Mouse (Mus musculus): Measurements from ENCODE around the gene Nit2. TPM values are rescaled to one million over a fixed set of nuclear protein-coding genes. Genes with fewer than 3 reads are reported as not detected.
A peak's percentile ranks its signal among the peaks of the same experiment; 100 is the strongest.

The Nit2 gene
- total RNA-seq, 2 experiments from 2014 or later = 39.6 to 40.8 TPM

- no peak for DNase-seq (ENCODE audit: low spot score in 2 of 2)
Measured at GRCm38 (mm10) chr16:57165157-57165556, 2.0 kb downstream of the Nit2 start.

GRCm38 (mm10) chr16:57163694-57164093, 3.4 kb downstream of the Nit2 start:
- DNase-seq (ENCODE audit: low spot score in 2 of 2) = no peak

GRCm38 (mm10) chr16:57162841-57163240, 4.3 kb downstream of the Nit2 start:
- no peak for DNase-seq (ENCODE audit: low spot score in 2 of 2)

DNA sequence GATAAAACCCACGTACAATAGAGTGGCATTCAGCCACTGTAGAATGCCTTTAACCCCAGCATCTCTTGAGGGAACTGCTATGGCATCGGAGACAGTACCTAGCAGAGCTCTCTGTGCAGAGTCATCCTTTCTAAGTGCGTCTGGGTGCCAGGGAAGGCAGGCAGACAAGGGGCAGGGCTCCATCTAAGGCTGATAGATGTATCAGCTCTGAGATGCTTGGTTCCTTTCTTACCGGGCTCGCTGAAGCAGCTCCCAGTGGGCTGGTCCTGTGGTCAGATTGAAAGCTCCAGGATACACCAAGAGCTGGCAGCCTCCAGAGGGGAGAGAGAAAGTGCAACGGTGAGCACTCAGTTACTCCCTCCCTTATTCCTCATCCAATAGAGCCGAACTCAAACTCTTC, 7.3 kb downstream of the Nit2 start:
- no peak for DNase-seq (ENCODE audit: low spot score in 2 of 2)

- no peak for DNase-seq (ENCODE audit: low spot score in 2 of 2)
Measured at GRCm38 (mm10) chr16:57157728-57158127, 9.4 kb downstream of the Nit2 start.

DNA sequence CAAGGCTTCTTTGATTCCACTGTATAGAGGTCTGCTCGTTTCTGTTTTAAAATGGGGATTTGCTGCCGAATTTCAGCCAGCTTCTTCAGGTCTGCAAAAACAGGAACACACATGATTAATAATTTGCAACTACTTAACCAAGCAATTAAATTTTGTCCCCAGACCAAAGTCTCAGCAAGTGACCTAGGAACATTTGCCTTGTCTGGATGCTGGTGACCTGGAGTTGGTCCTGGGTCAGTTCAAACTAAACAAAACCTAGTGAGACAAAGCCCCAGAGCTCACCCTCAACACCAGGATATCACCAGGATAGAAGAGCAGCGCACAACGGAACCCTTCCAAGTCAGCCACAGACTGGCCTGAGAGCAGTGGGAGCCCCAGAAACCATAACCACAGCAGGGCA, 10.1 kb downstream of the Nit2 start:
- no peak for DNase-seq (ENCODE audit: low spot score in 2 of 2)

- DNase-seq (ENCODE audit: low spot score in 2 of 2) = no peak
Measured at GRCm38 (mm10) chr16:57155899-57156298, 11.2 kb downstream of the Nit2 start.

- DNase-seq (ENCODE audit: low spot score in 2 of 2) = no peak
Measured at GRCm38 (mm10) chr16:57151437-57151836, 15.7 kb downstream of the Nit2 start.

DNA sequence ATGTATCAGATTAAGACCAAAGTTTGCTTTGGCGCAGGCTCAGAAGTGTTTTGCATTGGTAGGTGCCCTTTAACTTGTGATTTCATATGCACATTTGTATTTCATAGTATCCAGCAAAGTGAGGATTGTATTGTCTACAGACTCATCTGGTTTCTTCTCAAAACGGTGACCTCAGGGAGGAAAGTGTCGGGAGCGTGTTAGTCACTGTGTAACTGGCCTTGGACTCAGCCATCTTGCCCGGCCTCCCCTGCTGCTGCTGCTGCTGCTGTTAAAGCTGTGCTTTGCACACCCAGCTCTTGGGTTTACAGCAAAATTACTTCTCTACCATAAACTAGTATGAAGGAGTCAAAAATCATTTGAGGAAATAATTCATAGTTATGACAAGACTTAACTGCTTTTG, 22.4 kb downstream of the Nit2 start:
- no peak for DNase-seq (ENCODE audit: low spot score in 2 of 2)

DNA sequence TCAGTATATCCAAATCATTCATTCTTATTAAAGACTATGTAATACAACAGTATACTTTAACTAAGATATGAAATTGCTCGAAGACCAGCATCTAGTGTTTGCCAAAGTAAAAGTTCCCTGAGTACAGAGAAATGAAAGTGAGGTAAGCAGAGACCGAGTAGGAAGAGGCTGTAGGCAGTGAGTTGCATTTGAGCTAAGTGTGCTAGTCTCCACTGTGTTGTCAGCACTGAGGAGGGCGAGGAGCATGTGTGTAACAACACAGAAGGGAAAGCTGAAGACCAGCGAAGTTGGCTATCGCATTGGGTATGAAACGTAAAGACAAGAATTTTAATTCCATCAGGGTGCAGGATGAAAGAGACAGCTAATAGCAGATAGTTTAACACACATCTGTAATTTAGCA, 33.5 kb downstream of the Nit2 start:
- no peak for DNase-seq (ENCODE audit: low spot score in 2 of 2)

- no peak for DNase-seq (ENCODE audit: low spot score in 2 of 2)
Measured at GRCm38 (mm10) chr16:57132326-57132725, 34.8 kb downstream of the Nit2 start.

GRCm38 (mm10) chr16:57131544-57131943, 35.6 kb downstream of the Nit2 start:
- DNase-seq (ENCODE audit: low spot score in 2 of 2) = no peak

GRCm38 (mm10) chr16:57130752-57131400, 36.3 kb downstream of the Nit2 start:
- DNase-seq (ENCODE audit: low spot score in 2 of 2) = no peak

DNA sequence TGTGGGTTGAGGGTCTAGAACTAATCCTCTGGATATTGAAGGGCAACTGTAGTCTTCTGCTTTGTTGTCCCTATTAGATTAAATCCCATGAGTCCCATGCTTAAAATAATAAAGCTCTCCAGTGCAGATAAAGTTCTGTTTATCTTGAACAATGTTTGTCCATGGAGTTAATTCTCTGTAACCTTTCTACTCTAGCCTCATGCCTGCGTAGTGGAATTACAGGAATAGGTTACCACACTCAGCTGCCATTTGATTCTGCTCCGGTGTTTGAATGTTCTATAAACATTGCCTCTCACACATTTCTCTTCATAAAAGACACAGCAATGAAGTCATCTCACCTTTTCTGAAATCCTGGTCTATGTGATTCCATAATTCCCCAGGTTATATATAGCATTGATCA, 39.3 kb downstream of the Nit2 start:
- DNase-seq (ENCODE audit: low spot score in 2 of 2) = no peak

GRCm38 (mm10) chr16:57126268-57126667, 40.9 kb downstream of the Nit2 start:
- no peak for DNase-seq (ENCODE audit: low spot score in 2 of 2)

DNA sequence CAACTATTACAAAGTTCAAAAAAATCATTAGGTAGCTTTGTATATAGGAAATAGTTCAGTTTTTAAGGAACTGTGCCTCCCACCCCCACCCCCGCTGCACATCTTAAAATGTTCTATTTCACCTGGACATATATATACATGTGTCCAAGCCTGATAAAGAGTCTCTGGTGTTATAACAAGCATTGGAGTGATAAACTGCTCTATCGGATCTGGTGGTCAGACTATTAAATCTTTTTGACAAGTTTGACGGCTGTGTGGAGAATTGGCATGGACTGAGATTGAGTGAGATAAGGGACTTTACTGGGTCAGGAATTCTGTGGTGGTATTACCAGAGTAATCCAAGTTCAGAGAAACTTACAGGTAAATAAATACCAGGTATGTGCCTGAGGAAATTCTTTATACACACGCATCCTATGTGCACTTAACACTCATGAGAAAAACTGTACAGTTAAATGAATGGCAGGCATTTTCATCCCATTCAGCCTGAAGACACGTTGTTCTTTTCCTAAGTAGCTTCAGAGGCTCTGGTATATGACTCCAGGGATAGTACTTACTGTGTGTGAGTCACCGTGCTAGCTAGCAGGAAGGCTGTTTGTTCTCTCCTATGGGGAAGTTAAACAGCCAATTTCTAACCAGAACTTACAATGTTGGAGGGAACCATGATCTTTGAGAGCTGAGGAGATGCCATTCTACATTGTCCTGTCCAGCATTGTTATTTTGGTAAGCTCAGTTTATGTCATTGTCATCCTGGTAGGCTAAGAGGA, 44.3 kb downstream of the Nit2 start:
- DNase-seq (ENCODE audit: low spot score in 2 of 2) = no peak

GRCm38 (mm10) chr16:57121816-57122415, 45.2 kb downstream of the Nit2 start:
- DNase-seq (ENCODE audit: low spot score in 2 of 2) = no peak

DNA sequence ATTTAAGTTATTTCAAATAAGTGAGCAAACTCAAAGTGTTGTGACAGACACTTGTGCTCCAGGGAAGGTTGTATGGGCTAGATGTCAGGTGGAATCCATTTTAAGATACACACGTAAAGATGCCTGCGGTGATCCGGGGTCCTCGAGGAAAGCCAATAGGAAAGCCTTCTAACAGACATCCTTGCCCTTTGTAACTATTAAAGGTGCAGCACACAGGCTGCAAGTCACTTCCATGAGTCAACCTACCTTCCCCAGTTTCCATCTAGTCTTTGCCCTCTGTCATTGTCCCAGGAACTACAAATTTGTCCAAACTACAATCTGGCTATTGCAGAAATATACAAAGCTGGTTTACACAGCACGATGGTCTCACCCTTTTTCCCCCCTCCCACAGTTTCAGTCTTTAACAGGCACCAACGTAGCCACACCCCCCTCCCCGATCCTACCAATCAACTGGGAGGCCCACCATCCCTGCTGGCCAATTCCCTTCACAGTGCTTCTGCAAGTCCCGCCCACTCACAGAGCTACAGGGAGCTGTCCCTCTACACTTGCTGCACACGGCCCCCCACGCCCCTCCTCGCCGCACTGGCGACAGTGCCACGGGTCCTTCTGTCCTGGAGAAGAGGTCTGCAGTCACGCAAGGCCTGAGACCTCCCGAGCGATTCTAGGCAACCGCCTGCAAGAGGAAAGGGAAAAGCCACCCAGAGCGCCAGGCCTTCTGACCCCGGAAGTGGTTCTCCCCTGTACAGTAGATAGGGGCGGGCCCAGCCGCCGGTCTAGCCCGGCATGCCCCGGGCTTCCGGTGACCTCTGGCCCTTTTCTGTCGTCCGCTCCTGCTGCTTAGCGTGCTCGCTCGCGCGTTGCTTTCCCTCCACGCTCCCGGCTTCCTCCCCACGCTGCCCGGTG, 46.0 kb downstream of the Nit2 start, which contains the start of gene Tomm70a:
TSS of gene Tomm70a (plus strand) at position 791 of the 903 bp plus-strand sequence.
- DNase-seq (ENCODE audit: low spot score in 2 of 2) = peak; percentile 83 to 92

GRCm38 (mm10) chr16:57117562-57117961, 49.6 kb downstream of the Nit2 start:
- no peak for DNase-seq (ENCODE audit: low spot score in 2 of 2)

DNA sequence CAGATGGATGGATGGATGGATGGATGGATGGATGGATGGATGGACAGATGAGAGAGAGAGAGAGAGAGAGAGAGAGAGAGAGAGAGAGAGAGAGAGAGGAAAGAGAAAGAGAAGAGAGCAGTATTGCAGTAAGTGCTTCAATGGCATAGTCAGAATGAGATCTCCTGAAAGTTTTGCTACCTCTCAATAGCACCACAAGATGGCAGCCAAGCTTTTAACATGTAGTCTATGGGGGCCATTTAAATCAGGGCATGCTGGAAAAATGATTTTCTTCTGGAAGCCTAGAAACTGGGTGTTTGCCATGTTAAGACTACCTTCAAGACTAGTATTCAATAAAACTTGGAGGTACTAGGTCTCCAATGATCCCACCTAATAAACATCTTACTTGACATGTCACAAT, 51.1 kb downstream of the Nit2 start:
- no peak for DNase-seq (ENCODE audit: low spot score in 2 of 2)
